Mouse (Mus musculus): ENCODE data around the gene Cntnap2. TPM values are rescaled to one million over a fixed set of nuclear protein-coding genes. Genes with fewer than 3 reads are reported as not detected.

The Cntnap2 gene
- polyA plus RNA-seq, 1 experiment from 2014 or later, result 0.79 TPM

GRCm38 (mm10) chr6:46361091-46361490, 1301.9 kb downstream of the Cntnap2 start:
- Histone ChIP-seq H3K27ac (ENCODE audit: low read depth, low read length) (no peak overlapping the region), H3K4me2 (no peak overlapping the region), H3K9me3 (replicated peaks; ENCODE audit: control insufficient read depth, low read length) (no peaks in the 10 kb centered on the region), H3K9ac (ENCODE audit: low read depth, low read length) (no peak overlapping the region), H3K4me3 (ENCODE audit: low read depth, low read length) (no peak overlapping the region), H3K36me3 (ENCODE audit: control insufficient read depth, insufficient read depth, low read length) (no peaks in the 10 kb centered on the region), H3K4me1 (ENCODE audit: control insufficient read depth, insufficient read depth, low read length) (no peaks in the 10 kb centered on the region), H3K27me3 (ENCODE audit: control insufficient read depth, insufficient read depth, low read length) (no peaks in the 10 kb centered on the region)
- no peak for ATAC-seq (replicated peaks; ENCODE audit: insufficient number of reproducible peaks, low FRiP score, low TSS enrichment)
- WGBS (ENCODE audit: insufficient replicate concordance), result 83% methylated on average over 2 of the region's 2 CpGs

- no peak overlapping the region for H3K4me2 ChIP-seq
- no peak for ATAC-seq (replicated peaks; ENCODE audit: insufficient number of reproducible peaks, low FRiP score, low TSS enrichment)
- H3K9me3 ChIP-seq (replicated peaks; ENCODE audit: control insufficient read depth, low read length), result no peaks in the 10 kb centered on the region
- 84% methylated on average over 1 of the region's 1 CpGs for WGBS (ENCODE audit: insufficient replicate concordance)
- no peak overlapping the region for H3K4me3 ChIP-seq (ENCODE audit: low read depth, low read length)
- H3K27me3 ChIP-seq (ENCODE audit: control insufficient read depth, insufficient read depth, low read length), result no peaks in the 10 kb centered on the region
- no peaks in the 10 kb centered on the region for H3K4me1 ChIP-seq (ENCODE audit: control insufficient read depth, insufficient read depth, low read length)
- H3K27ac ChIP-seq (ENCODE audit: low read depth, low read length), result no peak overlapping the region
- H3K9ac ChIP-seq (ENCODE audit: low read depth, low read length), result no peak overlapping the region
- H3K36me3 ChIP-seq (ENCODE audit: control insufficient read depth, insufficient read depth, low read length), result no peaks in the 10 kb centered on the region
Measured at GRCm38 (mm10) chr6:46362156-46362555, 1303.0 kb downstream of the Cntnap2 start.

- Histone ChIP-seq H3K9me3 (replicated peaks; ENCODE audit: control insufficient read depth, low read length) (no peaks in the 10 kb centered on the region), H3K36me3 (ENCODE audit: control insufficient read depth, insufficient read depth, low read length) (no peaks in the 10 kb centered on the region), H3K27me3 (ENCODE audit: control insufficient read depth, insufficient read depth, low read length) (no peaks in the 10 kb centered on the region), H3K4me3 (ENCODE audit: low read depth, low read length) (no peak overlapping the region), H3K4me1 (ENCODE audit: control insufficient read depth, insufficient read depth, low read length) (no peaks in the 10 kb centered on the region), H3K9ac (ENCODE audit: low read depth, low read length) (no peak overlapping the region), H3K4me2 (no peak overlapping the region), H3K27ac (ENCODE audit: low read depth, low read length) (no peak overlapping the region)
- WGBS (ENCODE audit: insufficient replicate concordance), result 73% methylated on average over 2 of the region's 2 CpGs
- no peak for ATAC-seq (replicated peaks; ENCODE audit: insufficient number of reproducible peaks, low FRiP score, low TSS enrichment)
Measured at GRCm38 (mm10) chr6:46398725-46399589, 1339.8 kb downstream of the Cntnap2 start.

GRCm38 (mm10) chr6:46414154-46414553, 1355.0 kb downstream of the Cntnap2 start:
- Histone ChIP-seq H3K27me3 (ENCODE audit: control insufficient read depth, insufficient read depth, low read length) (no peaks in the 10 kb centered on the region), H3K4me2 (no peak overlapping the region), H3K9me3 (replicated peaks; ENCODE audit: control insufficient read depth, low read length) (no peaks in the 10 kb centered on the region), H3K27ac (ENCODE audit: low read depth, low read length) (no peak overlapping the region), H3K9ac (ENCODE audit: low read depth, low read length) (no peak overlapping the region), H3K4me3 (ENCODE audit: low read depth, low read length) (no peak overlapping the region), H3K4me1 (ENCODE audit: control insufficient read depth, insufficient read depth, low read length) (no peaks in the 10 kb centered on the region), H3K36me3 (ENCODE audit: control insufficient read depth, insufficient read depth, low read length) (no peaks in the 10 kb centered on the region)
- ATAC-seq (replicated peaks; ENCODE audit: insufficient number of reproducible peaks, low FRiP score, low TSS enrichment), result no peak

GRCm38 (mm10) chr6:46414562-46414961, 1355.4 kb downstream of the Cntnap2 start:
- Histone ChIP-seq H3K9ac (ENCODE audit: low read depth, low read length) (no peak overlapping the region), H3K27me3 (ENCODE audit: control insufficient read depth, insufficient read depth, low read length) (no peaks in the 10 kb centered on the region), H3K4me2 (no peak overlapping the region), H3K36me3 (ENCODE audit: control insufficient read depth, insufficient read depth, low read length) (no peaks in the 10 kb centered on the region), H3K4me3 (ENCODE audit: low read depth, low read length) (no peak overlapping the region), H3K27ac (ENCODE audit: low read depth, low read length) (no peak overlapping the region), H3K9me3 (replicated peaks; ENCODE audit: control insufficient read depth, low read length) (no peaks in the 10 kb centered on the region), H3K4me1 (ENCODE audit: control insufficient read depth, insufficient read depth, low read length) (no peaks in the 10 kb centered on the region)
- ATAC-seq (replicated peaks; ENCODE audit: insufficient number of reproducible peaks, low FRiP score, low TSS enrichment), result no peak
- 82% methylated on average over 4 of the region's 4 CpGs for WGBS (ENCODE audit: insufficient replicate concordance)

GRCm38 (mm10) chr6:46419827-46420226, 1360.7 kb downstream of the Cntnap2 start:
- Histone ChIP-seq H3K4me1 (ENCODE audit: control insufficient read depth, insufficient read depth, low read length) (no peaks in the 10 kb centered on the region), H3K9me3 (replicated peaks; ENCODE audit: control insufficient read depth, low read length) (no peaks in the 10 kb centered on the region), H3K27ac (ENCODE audit: low read depth, low read length) (no peak overlapping the region), H3K4me2 (no peak overlapping the region), H3K4me3 (ENCODE audit: low read depth, low read length) (no peak overlapping the region), H3K9ac (ENCODE audit: low read depth, low read length) (no peak overlapping the region), H3K36me3 (ENCODE audit: control insufficient read depth, insufficient read depth, low read length) (no peaks in the 10 kb centered on the region), H3K27me3 (ENCODE audit: control insufficient read depth, insufficient read depth, low read length) (no peaks in the 10 kb centered on the region)
- no peak for ATAC-seq (replicated peaks; ENCODE audit: insufficient number of reproducible peaks, low FRiP score, low TSS enrichment)

- H3K9me3 ChIP-seq (replicated peaks; ENCODE audit: control insufficient read depth, low read length), result no peaks in the 10 kb centered on the region
- H3K36me3 ChIP-seq (ENCODE audit: control insufficient read depth, insufficient read depth, low read length), result no peaks in the 10 kb centered on the region
- H3K4me3 ChIP-seq (ENCODE audit: low read depth, low read length), result no peak overlapping the region
Measured at GRCm38 (mm10) chr6:46420349-46420748, 1361.2 kb downstream of the Cntnap2 start.

GRCm38 (mm10) chr6:46428231-46428630, 1369.1 kb downstream of the Cntnap2 start:
- 62% methylated on average over 5 of the region's 5 CpGs for WGBS (ENCODE audit: insufficient replicate concordance)
- Histone ChIP-seq H3K4me2 (no peak overlapping the region), H3K9ac (ENCODE audit: low read depth, low read length) (no peak overlapping the region), H3K4me3 (ENCODE audit: low read depth, low read length) (no peak overlapping the region), H3K4me1 (ENCODE audit: control insufficient read depth, insufficient read depth, low read length) (no peaks in the 10 kb centered on the region), H3K36me3 (ENCODE audit: control insufficient read depth, insufficient read depth, low read length) (no peaks in the 10 kb centered on the region), H3K27me3 (ENCODE audit: control insufficient read depth, insufficient read depth, low read length) (no peaks in the 10 kb centered on the region), H3K27ac (ENCODE audit: low read depth, low read length) (no peak overlapping the region), H3K9me3 (replicated peaks; ENCODE audit: control insufficient read depth, low read length) (no peaks in the 10 kb centered on the region)
- ATAC-seq (replicated peaks; ENCODE audit: insufficient number of reproducible peaks, low FRiP score, low TSS enrichment), result no peak

More at GRCm38 (mm10) chr6:46420349-46420748, 1361.2 kb downstream of the Cntnap2 start:
- ATAC-seq (replicated peaks; ENCODE audit: insufficient number of reproducible peaks, low FRiP score, low TSS enrichment), result no peak
- Histone ChIP-seq H3K27me3 (ENCODE audit: control insufficient read depth, insufficient read depth, low read length) (no peaks in the 10 kb centered on the region), H3K27ac (ENCODE audit: low read depth, low read length) (no peak overlapping the region), H3K4me1 (ENCODE audit: control insufficient read depth, insufficient read depth, low read length) (no peaks in the 10 kb centered on the region), H3K9ac (ENCODE audit: low read depth, low read length) (no peak overlapping the region), H3K4me2 (no peak overlapping the region)

Measured in heart, embryonic 11.5 days (tissue).